Mouse (Mus musculus) neural tube, embryonic 13.5 days (tissue): Measurements from ENCODE around the gene Gm42957. TPM values are rescaled to one million over a fixed set of nuclear protein-coding genes. Genes with fewer than 3 reads are reported as not detected.

Experiments used
- ATAC-seq: fragments of 200-750 bp; cut with Nextera tagmentation; 2 replicates; pipeline ENCODE4 v1.8.0; 2017; ENCODE audit warnings: low read depth, mild to moderate bottlenecking, moderate TSS enrichment, moderate library complexity
- H3K27ac ChIP-seq: fragments of 300-500 bp; sonication (generic); replicated peaks from 2 replicates; pipeline ENCODE4 v1.5.1; 2015; ENCODE audit warnings: moderate library complexity, mild to moderate bottlenecking, inconsistent platforms
- H3K27me3 ChIP-seq: fragments of 300-500 bp; sonication (generic); 2 replicates; pipeline ENCODE4 v1.6.1; 2015; ENCODE audit warnings: mild to moderate bottlenecking, inconsistent platforms
- H3K36me3 ChIP-seq: fragments of 300-500 bp; sonication (generic); 2 replicates; pipeline ENCODE4 v1.6.1; 2015; ENCODE audit warnings: mild to moderate bottlenecking, inconsistent platforms
- H3K4me1 ChIP-seq: fragments of 300-500 bp; sonication (generic); replicated peaks from 2 replicates; pipeline ENCODE4 v1.6.1; 2015; ENCODE audit warnings: inconsistent platforms
- H3K4me2 ChIP-seq: fragments of 300-500 bp; sonication (generic); 2 replicates; pipeline ENCODE4 v1.6.1; 2015; ENCODE audit warnings: inconsistent platforms, mild to moderate bottlenecking, moderate library complexity
- H3K4me3 ChIP-seq: fragments of 300-500 bp; sonication (generic); 2 replicates; pipeline ENCODE4 v1.5.1; 2015; ENCODE audit warnings: mild to moderate bottlenecking, inconsistent platforms
- H3K9ac ChIP-seq: fragments of 300-500 bp; sonication (generic); 2 replicates; pipeline ENCODE4 v1.6.1; 2015; ENCODE audit warnings: moderate library complexity, mild to moderate bottlenecking, inconsistent platforms
- H3K9me3 ChIP-seq: fragments of 300-500 bp; sonication (generic); 2 replicates; pipeline ENCODE4 v1.6.1; 2016; ENCODE audit warnings: inconsistent platforms
- WGBS: fragments of 180-500 bp; shearing (Covaris S2); methylation state at CpG from one replicate; pipeline ENCODE4 v1.1.7; 2015; 5-methylcytosine and 5-hydroxymethylcytosine counted together
- polyA plus RNA-seq: library from polyadenylated mRNA; unstranded; fragments of >200 nt; fragmentation: Nextera tagmentation; extraction: Ambion mirVana; gene quantifications from 2 replicates; pipeline ENCODE4 v1.2.1, GENCODE M21; 2015

The Gm42957 gene
- 0.10 and 0.25 TPM in 2 replicates for polyA plus RNA-seq

DNA sequence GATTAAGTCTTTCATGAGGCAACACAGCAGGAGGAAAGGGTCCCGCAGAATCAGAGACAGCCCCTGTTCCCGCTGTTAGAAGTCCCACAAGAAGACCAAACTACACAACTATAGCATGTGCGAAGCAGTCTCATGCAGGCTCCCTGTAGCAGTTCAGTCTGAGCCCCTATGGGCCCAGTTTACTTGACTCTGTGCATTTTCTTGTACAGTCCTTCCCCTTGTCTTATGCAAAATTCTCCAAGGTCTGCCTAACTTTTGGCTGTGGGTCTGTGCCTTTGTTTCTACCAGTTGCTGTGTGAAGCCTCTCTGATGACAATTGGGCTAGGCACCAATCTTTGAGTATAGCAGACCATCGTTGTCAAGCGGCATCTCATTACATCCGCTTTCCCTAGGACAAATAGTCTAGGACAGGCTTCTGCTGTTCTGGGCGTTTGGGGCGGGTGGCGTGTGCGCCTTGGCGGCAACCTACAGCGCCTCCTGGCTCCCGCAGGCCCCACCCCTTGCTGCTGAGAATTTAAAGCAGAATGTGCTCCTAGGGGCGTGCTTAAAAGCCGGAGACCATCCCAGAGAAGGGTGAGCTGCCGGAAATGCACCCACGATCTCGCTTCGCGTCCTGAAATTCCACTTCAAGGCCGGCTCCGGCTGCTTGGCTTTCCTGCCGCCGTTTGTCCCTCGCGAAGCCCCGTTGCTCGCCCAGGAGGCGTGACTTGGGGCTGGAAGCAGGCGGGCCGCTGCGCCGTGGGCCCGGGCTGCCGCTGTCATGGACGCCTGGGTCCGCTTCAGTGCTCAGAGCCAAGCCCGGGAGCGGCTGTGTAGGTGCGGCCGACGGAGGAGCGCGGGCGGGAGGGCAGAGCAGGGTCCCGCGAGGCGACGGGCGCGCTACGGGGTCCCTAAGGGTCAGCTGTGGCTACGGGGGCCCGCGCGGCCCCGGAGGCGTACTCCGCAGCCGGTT is at the start of gene Gm42957, which contains the start of gene Pex11b:
Gene Gm42957 (plus strand): TSS at position 547 of the 952 bp plus-strand sequence.
Gene Pex11b (plus strand): TSS at position 449 of the 952 bp plus-strand sequence.
- Histone ChIP-seq H3K4me1 (peaks cover 41% of the 10 kb centered on the region), H3K36me3 (peaks cover 57% of the 10 kb centered on the region), H3K27ac (peak within 1 kb of the TSS; percentile 86), H3K9ac (peak within 1 kb of the TSS; percentile 95), H3K9me3 (no peaks in the 10 kb centered on the region), H3K4me3 (peak within 1 kb of the TSS; percentile 77), H3K27me3 (no peaks in the 10 kb centered on the region), H3K4me2 (peak within 1 kb of the TSS; percentile 91)
- 2% methylated on average over 60 of the region's 60 CpGs for WGBS
- peak; percentile 83 for ATAC-seq

DNA sequence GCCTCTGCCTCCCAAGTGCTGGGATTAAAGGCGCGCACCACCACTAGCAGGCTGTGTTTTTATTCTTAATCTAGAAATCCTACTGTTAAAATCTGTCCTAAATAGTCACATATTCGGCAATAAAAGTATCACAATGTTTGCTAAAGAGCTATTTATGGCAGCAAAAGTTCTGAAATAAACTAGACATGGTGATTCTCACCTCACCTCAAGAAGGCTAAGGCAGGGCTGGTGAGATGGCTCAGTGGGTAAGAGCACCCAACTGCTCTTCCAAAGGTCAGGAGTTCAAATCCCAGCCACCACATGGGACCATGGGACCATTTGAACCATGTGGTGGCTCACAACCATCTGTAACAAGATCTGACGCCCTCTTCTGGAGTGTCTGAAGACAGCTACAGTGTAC is 44.6 kb upstream of the Gm42957 start:
- H3K9me3 ChIP-seq: no peaks in the 10 kb centered on the region
- no peak overlapping the region for H3K9ac ChIP-seq
- no peak overlapping the region for H3K27ac ChIP-seq
- peaks cover 8% of the 10 kb centered on the region for H3K27me3 ChIP-seq
- H3K36me3 ChIP-seq: no peaks in the 10 kb centered on the region
- 81% methylated on average over 4 of the region's 4 CpGs for WGBS
- H3K4me1 ChIP-seq: peaks cover 14% of the 10 kb centered on the region
- no peak for ATAC-seq
- H3K4me3 ChIP-seq: no peak overlapping the region
- no peak overlapping the region for H3K4me2 ChIP-seq

DNA sequence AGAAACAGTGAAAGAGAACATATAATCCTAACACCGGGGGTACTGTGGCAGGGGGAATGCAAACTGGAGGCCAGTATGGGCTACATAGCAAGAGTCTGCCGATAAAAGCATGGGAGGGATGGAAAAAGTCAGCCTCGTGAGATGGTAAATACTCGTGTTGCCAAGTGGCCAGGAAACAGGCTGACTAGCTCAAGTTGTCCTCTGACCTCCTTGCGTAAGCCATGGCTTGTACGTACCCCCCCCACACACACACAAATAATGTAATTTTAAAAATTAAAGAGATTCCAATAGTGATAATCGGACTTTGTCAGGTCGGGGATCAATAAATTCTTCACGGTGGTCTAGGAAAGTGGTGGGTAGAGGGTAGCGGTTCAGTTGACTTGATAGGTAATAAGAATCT is 41.9 kb upstream of the Gm42957 start:
- no peak for ATAC-seq
- under 1% methylated on average over 10 of the region's 10 CpGs for WGBS
- Histone ChIP-seq H3K27ac (peak overlapping the region; percentile 84), H3K4me3 (peak overlapping the region; percentile 59), H3K27me3 (peaks cover 10% of the 10 kb centered on the region), H3K36me3 (no peaks in the 10 kb centered on the region), H3K4me1 (peaks cover 41% of the 10 kb centered on the region), H3K9ac (peak overlapping the region; percentile 76), H3K9me3 (no peaks in the 10 kb centered on the region), H3K4me2 (peak overlapping the region; percentile 76)

DNA sequence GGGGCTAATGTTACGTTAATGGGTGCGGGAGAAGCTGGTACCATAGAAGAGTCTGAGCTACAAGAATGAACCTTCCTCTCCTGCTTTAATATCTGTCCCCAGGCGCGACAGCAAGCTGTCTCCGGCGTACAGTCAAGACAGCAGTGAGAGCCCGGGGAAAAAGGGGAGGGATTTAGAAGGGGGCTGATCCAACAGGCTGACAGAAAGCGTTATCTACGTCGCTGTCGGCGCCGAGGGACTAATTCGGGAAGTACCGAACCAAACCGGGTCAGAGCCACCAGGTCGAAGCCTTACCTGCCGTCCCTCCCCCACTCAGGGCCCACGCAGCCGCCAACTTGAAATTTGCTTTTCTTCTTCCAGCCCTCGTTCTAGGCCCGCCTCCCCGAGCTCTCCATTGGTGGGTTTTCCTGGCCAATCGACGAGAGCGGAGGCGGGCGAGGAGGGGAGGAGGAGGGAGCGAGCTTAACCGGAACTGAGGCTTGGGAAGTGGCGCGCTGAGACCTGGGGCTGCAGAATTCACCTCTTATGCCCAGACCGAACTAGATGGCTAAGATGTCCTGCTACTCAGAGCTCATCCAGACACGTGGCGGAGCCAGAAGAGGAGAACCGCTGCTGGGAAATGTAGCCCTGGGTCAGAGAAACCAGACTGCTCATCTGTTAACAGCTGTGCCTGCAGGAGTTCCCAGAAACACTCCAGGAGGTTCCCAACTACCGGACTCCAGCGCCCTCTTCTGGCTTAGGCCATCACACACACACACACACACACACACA is 41.3 kb upstream of the Gm42957 start, which contains the start of gene Polr3gl:
Gene Polr3gl (minus strand): TSS at position 392 of the 771 bp plus-strand sequence.
- peaks cover 47% of the 10 kb centered on the region for H3K4me1 ChIP-seq
- H3K9ac ChIP-seq: peak within 1 kb of the TSS; percentile 76
- no peaks in the 10 kb centered on the region for H3K9me3 ChIP-seq
- peak within 1 kb of the TSS; percentile 76 for H3K4me2 ChIP-seq
- no peaks in the 10 kb centered on the region for H3K36me3 ChIP-seq
- peaks cover 10% of the 10 kb centered on the region for H3K27me3 ChIP-seq
- peak within 1 kb of the TSS; percentile 84 for H3K27ac ChIP-seq
- WGBS: under 1% methylated on average over 35 of the region's 38 CpGs
- peak within 1 kb of the TSS; percentile 59 for H3K4me3 ChIP-seq
- ATAC-seq: peak; percentile 83

DNA sequence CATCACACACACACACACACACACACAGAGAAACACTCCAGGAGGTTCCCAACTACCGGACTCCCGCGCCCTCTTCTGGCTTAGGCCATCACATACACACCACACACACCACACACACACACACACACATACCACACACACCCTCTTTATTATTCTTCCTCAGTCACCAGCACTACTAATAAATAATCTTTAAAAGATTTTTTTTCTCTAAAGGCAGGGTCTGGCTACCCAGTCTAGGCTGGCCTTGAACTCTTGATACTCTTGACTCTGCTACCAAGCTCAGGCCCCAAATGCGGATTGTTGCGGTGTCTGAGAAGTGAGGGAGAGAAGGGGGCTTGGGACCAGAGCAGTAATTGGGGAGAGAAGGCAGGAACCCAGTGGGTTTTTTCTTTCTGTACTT is 40.4 kb upstream of the Gm42957 start:
- Histone ChIP-seq H3K27ac (no peak overlapping the region), H3K9ac (no peak overlapping the region), H3K9me3 (no peaks in the 10 kb centered on the region), H3K4me3 (no peak overlapping the region), H3K36me3 (no peaks in the 10 kb centered on the region), H3K4me1 (peaks cover 56% of the 10 kb centered on the region), H3K27me3 (peaks cover 13% of the 10 kb centered on the region), H3K4me2 (no peak overlapping the region)
- ATAC-seq: no peak
- WGBS: 74% methylated on average over 5 of the region's 5 CpGs

DNA sequence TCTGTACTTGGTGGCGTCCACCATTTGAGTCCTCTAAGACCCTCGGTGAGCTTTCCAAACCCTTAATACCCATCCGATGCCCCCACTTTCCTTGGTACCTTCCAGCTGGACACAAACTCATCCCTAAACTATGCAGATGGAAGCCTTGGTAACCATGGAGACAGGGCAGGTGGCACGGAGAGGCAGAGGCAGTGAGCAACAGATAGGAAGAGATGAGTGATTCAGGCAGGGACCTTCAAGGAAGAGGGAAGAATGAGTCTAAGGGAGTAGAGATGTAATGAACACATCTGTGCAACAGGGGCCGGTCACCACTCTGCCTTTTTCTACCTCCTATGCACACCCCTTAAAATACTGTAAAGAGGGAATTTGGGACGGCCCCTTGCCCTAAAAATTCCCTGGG is 39.6 kb upstream of the Gm42957 start:
- 19% methylated on average over 6 of the region's 6 CpGs for WGBS
- Histone ChIP-seq H3K4me2 (peak overlapping the region; percentile 99), H3K9ac (peak overlapping the region; percentile 84), H3K36me3 (no peaks in the 10 kb centered on the region), H3K27ac (peak overlapping the region; percentile 76; the same call in 1 of the 2 replicates), H3K27me3 (peaks cover 13% of the 10 kb centered on the region), H3K4me1 (peaks cover 64% of the 10 kb centered on the region), H3K9me3 (no peaks in the 10 kb centered on the region), H3K4me3 (peak overlapping the region; percentile 54)
- ATAC-seq: no peak

DNA sequence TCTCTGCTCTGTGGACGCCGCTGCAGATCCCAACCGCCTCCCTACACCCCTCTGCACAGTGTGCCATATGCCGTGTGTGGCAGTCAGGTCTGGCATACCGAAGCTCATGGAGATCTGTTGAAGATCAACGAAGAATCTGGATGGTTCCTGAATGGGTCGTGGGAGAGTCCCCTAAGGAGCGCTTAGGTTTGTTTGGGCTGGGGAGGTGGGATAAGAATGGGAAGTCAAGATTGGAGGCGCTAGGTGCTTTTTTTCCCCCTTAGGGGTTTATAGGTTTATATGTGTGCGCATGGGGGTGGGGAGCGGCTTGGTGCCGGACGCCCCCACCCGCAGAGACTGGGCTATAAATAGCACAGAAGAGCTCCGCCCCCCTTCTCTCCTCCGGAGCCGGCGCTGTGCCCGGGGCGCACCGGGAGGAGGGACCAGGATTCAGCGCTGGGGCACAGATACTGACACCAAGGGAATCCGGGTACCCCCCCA is 39.0 kb upstream of the Gm42957 start, which contains the start of gene Ankrd34a:
Gene Ankrd34a (plus strand): TSS at position 409 of the 480 bp plus-strand sequence.
- H3K9me3 ChIP-seq: no peaks in the 10 kb centered on the region
- under 1% methylated on average over 16 of the region's 23 CpGs for WGBS
- no peaks in the 10 kb centered on the region for H3K36me3 ChIP-seq
- H3K27ac ChIP-seq: peak within 1 kb of the TSS; percentile 76
- peaks cover 64% of the 10 kb centered on the region for H3K4me1 ChIP-seq
- H3K4me3 ChIP-seq: peak within 1 kb of the TSS; percentile 54
- peaks cover 13% of the 10 kb centered on the region for H3K27me3 ChIP-seq
- H3K4me2 ChIP-seq: peak within 1 kb of the TSS; percentile 99
- no peak for ATAC-seq
- H3K9ac ChIP-seq: peak within 1 kb of the TSS; percentile 84

DNA sequence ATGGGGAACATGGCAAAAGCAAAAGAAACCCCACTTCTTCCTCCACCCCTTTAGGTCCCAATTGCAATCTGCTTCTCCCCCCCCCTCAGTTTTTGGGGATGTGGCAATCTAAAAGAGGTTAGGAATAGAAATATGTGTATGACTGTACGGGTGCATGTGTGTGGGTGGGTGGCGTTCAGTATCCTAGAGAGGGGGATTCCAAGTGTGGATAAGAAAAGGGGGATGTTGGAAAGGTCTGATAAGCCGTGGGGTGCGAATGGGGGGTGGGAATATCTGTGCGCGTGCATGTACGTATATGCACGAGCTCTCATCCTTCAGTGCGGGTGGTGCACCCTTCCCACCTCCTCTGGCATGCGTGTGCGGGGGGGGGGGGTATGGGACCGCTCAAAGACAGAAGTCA is 38.4 kb upstream of the Gm42957 start:
- peaks cover 66% of the 10 kb centered on the region for H3K4me1 ChIP-seq
- peak overlapping the region; percentile 84 for H3K9ac ChIP-seq
- H3K27me3 ChIP-seq: peaks cover 13% of the 10 kb centered on the region
- ATAC-seq: no peak
- 6% methylated on average over 9 of the region's 12 CpGs for WGBS
- H3K9me3 ChIP-seq: no peaks in the 10 kb centered on the region
- H3K4me2 ChIP-seq: peak overlapping the region; percentile 99
- peak overlapping the region; percentile 76 for H3K27ac ChIP-seq
- H3K36me3 ChIP-seq: no peaks in the 10 kb centered on the region
- peak overlapping the region; percentile 54 for H3K4me3 ChIP-seq

DNA sequence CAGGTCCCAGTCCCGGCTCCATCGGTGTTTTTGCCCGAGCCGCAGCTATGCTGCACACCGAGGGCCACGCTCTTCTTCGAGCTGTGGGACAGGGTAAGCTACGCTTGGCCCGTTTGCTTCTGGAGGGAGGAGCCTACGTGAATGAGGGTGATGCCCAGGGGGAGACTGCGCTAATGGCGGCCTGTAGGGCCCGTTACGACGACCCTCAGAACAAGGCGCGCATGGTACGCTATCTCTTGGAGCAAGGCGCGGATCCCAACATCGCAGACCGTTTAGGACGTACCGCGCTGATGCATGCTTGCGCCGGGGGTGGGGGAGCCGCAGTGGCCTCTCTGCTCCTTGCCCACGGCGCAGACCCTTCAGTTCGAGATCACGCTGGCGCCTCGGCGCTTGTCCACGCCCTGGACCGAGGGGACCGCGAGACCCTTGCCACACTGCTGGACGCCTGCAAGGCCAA is 37.8 kb upstream of the Gm42957 start:
- ATAC-seq: no peak; the same call in 1 of the 2 replicates
- Histone ChIP-seq H3K4me2 (peak overlapping the region; percentile 99), H3K27me3 (peaks cover 13% of the 10 kb centered on the region), H3K4me3 (peak overlapping the region; percentile 54), H3K27ac (peak overlapping the region; percentile 76), H3K9ac (peak overlapping the region; percentile 84), H3K4me1 (peaks cover 72% of the 10 kb centered on the region), H3K36me3 (no peaks in the 10 kb centered on the region), H3K9me3 (no peaks in the 10 kb centered on the region)
- under 1% methylated on average over 40 of the region's 40 CpGs for WGBS

DNA sequence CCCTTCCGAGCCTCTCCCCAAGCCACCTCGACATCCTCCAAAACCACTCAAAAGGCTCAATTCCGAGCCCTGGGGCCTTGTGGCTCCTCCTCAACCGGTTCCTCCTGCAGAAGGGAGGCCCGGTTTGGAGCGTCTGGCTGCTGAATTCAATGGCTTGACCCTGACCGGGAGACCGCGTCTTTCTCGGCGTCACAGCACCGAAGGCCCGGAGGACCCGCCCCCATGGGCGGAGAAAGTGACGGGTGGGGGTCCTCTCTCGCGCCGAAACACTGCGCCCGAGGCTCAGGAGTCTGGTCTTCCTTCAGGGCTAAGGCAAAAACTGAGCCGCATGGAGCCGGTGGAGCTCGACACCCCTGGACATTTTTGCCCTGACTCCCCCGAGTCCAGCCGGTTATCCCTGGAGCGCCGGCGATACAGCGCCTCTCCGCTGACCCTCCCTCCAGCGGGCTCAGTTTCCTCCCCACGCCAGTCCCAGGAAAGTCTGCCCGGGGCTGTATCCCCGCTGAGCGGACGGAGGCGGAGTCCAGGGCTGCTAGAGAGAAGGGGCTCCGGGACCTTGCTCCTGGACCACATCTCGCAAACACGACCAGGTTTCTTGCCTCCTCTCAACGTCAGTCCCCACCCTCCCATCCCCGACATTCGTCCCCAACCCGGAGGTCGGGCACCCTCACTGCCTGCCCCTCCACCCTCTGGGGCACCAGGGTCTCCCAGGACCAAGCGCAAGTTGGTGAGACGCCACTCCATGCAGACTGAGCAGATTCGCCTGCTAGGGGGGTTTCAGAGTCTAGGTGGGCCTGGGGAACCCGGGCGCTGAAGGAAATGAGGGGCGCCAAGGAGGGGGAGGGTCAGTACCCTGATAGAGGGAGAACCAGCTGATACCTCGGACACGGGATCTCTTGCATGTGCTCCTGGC is 36.9 kb upstream of the Gm42957 start:
- Histone ChIP-seq H3K9ac (peak overlapping the region; percentile 84), H3K4me3 (peak overlapping the region; percentile 54), H3K36me3 (no peaks in the 10 kb centered on the region), H3K27me3 (peaks cover 13% of the 10 kb centered on the region), H3K9me3 (no peaks in the 10 kb centered on the region), H3K4me1 (peaks cover 72% of the 10 kb centered on the region), H3K27ac (peak overlapping the region; percentile 76), H3K4me2 (peak overlapping the region; percentile 99)
- WGBS: 2% methylated on average over 54 of the region's 54 CpGs
- no peak for ATAC-seq

DNA sequence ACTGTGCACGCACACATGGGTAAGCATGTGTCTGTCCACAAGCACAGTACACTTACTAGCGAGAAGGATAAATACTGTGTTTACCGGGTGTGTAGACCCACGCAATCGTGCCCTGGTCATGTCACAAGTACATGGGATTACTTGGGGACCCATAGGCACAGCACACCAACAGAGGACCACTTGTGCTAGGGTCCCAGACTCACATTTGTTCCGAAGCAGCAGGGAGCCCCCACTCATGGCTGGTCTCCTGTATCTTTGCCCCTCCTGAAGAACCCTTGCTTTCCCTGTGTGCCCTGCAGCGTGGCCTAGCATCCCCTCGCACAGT is 36.2 kb upstream of the Gm42957 start:
- peak overlapping the region; percentile 54 for H3K4me3 ChIP-seq
- ATAC-seq: no peak
- peak overlapping the region; percentile 99 for H3K4me2 ChIP-seq
- H3K4me1 ChIP-seq: peaks cover 77% of the 10 kb centered on the region
- H3K27me3 ChIP-seq: peaks cover 13% of the 10 kb centered on the region
- 41% methylated on average over 8 of the region's 8 CpGs for WGBS
- H3K9me3 ChIP-seq: no peaks in the 10 kb centered on the region
- H3K27ac ChIP-seq: no peak overlapping the region
- H3K36me3 ChIP-seq: peaks cover 3% of the 10 kb centered on the region; the same call in 1 of the 2 replicates
- H3K9ac ChIP-seq: peak overlapping the region; percentile 84; the same call in 1 of the 2 replicates
